In the genomic region with DNA sequence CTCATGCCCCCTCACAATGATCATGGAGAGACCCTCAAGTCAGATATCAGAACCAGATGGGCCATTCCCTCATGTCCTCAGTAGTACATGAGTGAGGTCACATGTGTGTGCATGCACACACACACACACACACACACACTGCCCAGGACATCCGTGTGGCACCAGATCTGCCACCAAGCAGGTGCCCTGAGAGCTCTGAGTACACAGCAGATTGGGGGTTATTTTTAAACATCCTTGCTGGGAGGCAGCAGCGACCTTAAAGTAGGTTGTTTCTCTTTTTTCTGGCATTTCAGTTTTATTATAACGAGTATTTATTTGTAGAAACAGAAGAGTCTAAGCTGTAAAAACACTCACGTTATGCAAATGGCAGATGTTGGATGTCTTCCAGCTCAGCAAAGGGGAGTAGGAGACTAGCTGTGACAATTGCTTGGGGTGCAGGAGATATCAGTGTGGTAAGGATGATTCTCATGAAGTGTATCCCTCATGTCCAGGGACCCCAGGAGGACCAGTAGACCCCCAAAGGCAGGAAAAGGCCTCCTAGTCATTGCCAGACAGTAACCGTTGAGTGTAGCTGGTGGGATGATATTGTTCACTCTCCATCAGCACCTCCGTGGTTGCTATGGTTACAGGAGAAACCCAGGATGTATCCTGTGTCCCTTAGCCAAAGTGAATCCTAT, we compare ENCODE assay signal across 13 mouse cellular contexts. TPM values are rescaled to one million over a fixed set of nuclear protein-coding genes. Genes with fewer than 3 reads are reported as not detected.
DNase-seq lines count a peak whose midpoint lies in the region; ATAC-seq and TF ChIP-seq lines count a peak whose summit lies in the region.
"Had no signal": no experiment of that assay in that cellular context is flagged by ENCODE, and none has a peak within 500 bp of the region (broad histone marks: within the 10 kb centered on the region; RNA-seq: fewer than 3 reads in every experiment).

No protein-coding gene starts in this region.

- no peak overlapping the region for H3K27ac ChIP-seq in kidney, embryonic 16.5 days (ENCODE audit: low read length)
- no peak overlapping the region for H3K27ac ChIP-seq in kidney, adult 2 months (ENCODE audit: insufficient read depth, low read depth, low read length)
- H3K27ac ChIP-seq: limb, embryonic 12.5 days had no signal

- H3K4me2 ChIP-seq in kidney, embryonic 16.5 days (replicated peaks; ENCODE audit: low read depth, low read length), result no peak overlapping the region
- H3K4me2 ChIP-seq: limb, embryonic 12.5 days had no signal

- H3K36me3 ChIP-seq in kidney, embryonic 16.5 days (ENCODE audit: insufficient read depth, low read length), result no peaks in the 10 kb centered on the region
- H3K36me3 ChIP-seq in kidney, adult 2 months (ENCODE audit: control insufficient read depth, insufficient read depth, low read length), result no peaks in the 10 kb centered on the region
- H3K36me3 ChIP-seq: limb, embryonic 12.5 days had no signal

- H3K27me3 ChIP-seq in kidney, embryonic 16.5 days (ENCODE audit: insufficient read depth, low read length), result no peaks in the 10 kb centered on the region
- no peaks in the 10 kb centered on the region for H3K27me3 ChIP-seq in kidney, adult 2 months (replicated peaks; ENCODE audit: control insufficient read depth, insufficient read depth, low read length)
- H3K27me3 ChIP-seq: limb, embryonic 12.5 days had no signal

- H3K4me1 ChIP-seq in kidney, embryonic 16.5 days (ENCODE audit: insufficient read depth, low read length), result no peaks in the 10 kb centered on the region
- H3K4me1 ChIP-seq in kidney, adult 2 months (ENCODE audit: control insufficient read depth, insufficient read depth, low read length), result no peaks in the 10 kb centered on the region
- H3K4me1 ChIP-seq: limb, embryonic 12.5 days had no signal

- TF ChIP-seq CTCF in kidney, adult 2 months (conservative IDR thresholded peaks at IDR 0.05; ENCODE audit: insufficient read depth, insufficient read length, low read depth, low read length), result no peak

- DNase-seq in A20 (ENCODE audit: low read depth, low spot score) (peak; percentile 85), R1 (ENCODE audit: low read depth, low spot score) (peak; percentile 23)
- DNase-seq in frontal cortex, postnatal 36 days (ENCODE audit: low spot score in 2 of 2), result peak; percentile 61 to 84
- DNase-seq in left cerebral cortex, postnatal 36 days (ENCODE audit: low spot score in 2 of 2), result peak; percentile 68 to 77
- DNase-seq in kidney, adult 2 months, result no peak
- no peak for DNase-seq in thymus, postnatal 25 days
- DNase-seq: spleen, adult 18-20 months had no signal

- no peak overlapping the region for H3K9ac ChIP-seq in kidney, embryonic 16.5 days (replicated peaks; ENCODE audit: low read length)
- H3K9ac ChIP-seq: limb, embryonic 12.5 days had no signal

- WGBS in kidney, embryonic 16.5 days, result 63% methylated on average over 6 of the region's 6 CpGs
- 55% methylated on average over 6 of the region's 6 CpGs for WGBS in kidney, adult 2 months

- no peak for TF ChIP-seq POLR2A in kidney, adult 2 months (IDR thresholded peaks at IDR 0.05; ENCODE audit: low read depth, low read length)

- H3K9me3 ChIP-seq in kidney, embryonic 16.5 days (ENCODE audit: low read length), result no peaks in the 10 kb centered on the region
- H3K9me3 ChIP-seq: limb, embryonic 12.5 days had no signal

- no peak overlapping the region for H3K4me3 ChIP-seq in kidney, embryonic 16.5 days (ENCODE audit: low read length)
- no peak overlapping the region for H3K4me3 ChIP-seq in kidney, adult 2 months (ENCODE audit: insufficient read depth, low read depth, low read length)
- H3K4me3 ChIP-seq: limb, embryonic 12.5 days; myocyte had no signal

- intact Hi-C loops in left cerebral cortex, postnatal 36 days (cut with DNase I), result loop anchor here (5.0 kb wide), 1 partner anchor 43 kb away; no protein-coding TSS in a partner anchor

- no peak for ATAC-seq in kidney, embryonic 16.5 days (ENCODE audit: low FRiP score, low TSS enrichment)
- ATAC-seq: lung, postnatal 0 days had no signal

RNA-seq across cellular contexts. Expression of a gene that starts 40.7 kb away (rescaled TPM):
- total RNA-seq in left cerebral cortex, postnatal 36 days (2021), result 10 to 100 TPM; 28.5 to 34.1 TPM
- 0.76 and 1.1 TPM in 2 replicates for polyA plus RNA-seq in kidney, embryonic 16.5 days (2015; fragmentation: Nextera tagmentation; extraction: Ambion mirVana)
- polyA plus RNA-seq in kidney, adult 2 months (2012; rRNA removed), result 1.5 and 1.7 TPM in 2 replicates
- total RNA-seq: ES-E14 had no signal
- polyA plus RNA-seq: heart, embryonic 14.5 days; lung, postnatal 0 days; myocyte had no signal

Comparison
In these comparisons a context has a peak if more than half of its experiments do, and no peak if none do; other contexts are left out.
1. DNase-seq: peak in A20 (single experiment), R1 (single experiment), frontal cortex, postnatal 36 days (2 of 2) and left cerebral cortex, postnatal 36 days (2 of 2); none in kidney, adult 2 months (single experiment) and thymus, postnatal 25 days (single experiment).